In the genomic region with DNA sequence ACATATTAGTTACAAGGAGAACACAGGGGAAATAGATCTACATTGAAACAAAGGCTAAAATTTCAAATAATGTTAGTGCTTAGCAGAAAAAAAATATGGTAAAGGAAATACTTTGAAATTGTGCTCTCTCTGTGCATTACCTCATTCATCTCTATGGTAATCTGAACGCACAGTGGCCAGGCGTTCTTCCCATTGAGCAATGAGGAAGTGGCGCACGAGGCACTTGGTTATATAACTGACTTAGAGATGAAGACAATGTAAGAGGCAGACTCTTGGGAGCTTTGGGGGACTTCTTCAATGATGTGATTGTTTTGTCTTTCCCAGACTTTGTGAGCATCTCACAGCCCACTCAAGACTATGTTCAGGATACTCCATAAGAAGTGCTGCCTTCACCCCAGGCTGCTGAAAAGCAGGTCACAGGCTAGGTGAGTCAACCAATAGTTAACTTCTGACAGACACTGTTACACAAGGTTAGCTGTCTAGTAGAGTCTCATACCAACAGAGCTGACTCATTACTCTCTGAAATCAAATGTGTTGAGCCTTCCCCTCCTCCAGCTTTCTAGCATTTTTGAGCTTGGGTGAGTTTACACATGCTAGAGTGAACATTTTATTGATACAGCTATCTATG, we compare ENCODE assay signal across 17 mouse cellular contexts.
DNase-seq lines count a peak whose midpoint lies in the region; ATAC-seq and TF ChIP-seq lines count a peak whose summit lies in the region.
"Had no signal": no experiment of that assay in that cellular context is flagged by ENCODE, and none has a peak within 500 bp of the region (broad histone marks: within the 10 kb centered on the region; RNA-seq: fewer than 3 reads in every experiment).

No protein-coding gene starts in this region.

- no peak for TF ChIP-seq CTCF in C2C12 (IDR thresholded peaks at IDR 0.05; ENCODE audit: control insufficient read depth, insufficient read depth, insufficient read length)
- TF ChIP-seq CTCF in embryonic fibroblast, embryonic 13.5 days (IDR thresholded peaks at IDR 0.05; ENCODE audit: borderline replicate concordance, insufficient read depth, low read length): no peak

- no peak for DNase-seq in thymus, postnatal 10 days (ENCODE audit: low spot score in 2 of 2)
- DNase-seq in right cerebral cortex, postnatal 36 days (ENCODE audit: low spot score in 2 of 2): no peak
- DNase-seq: adrenal gland, postnatal 25 days; embryo, embryonic 11 days; kidney, adult 18-20 months; thymus, postnatal 25 days had no signal

- peak; percentile 33; the same call in 1 of the 2 replicates for ATAC-seq in intestine, embryonic 16.5 days
- no peak for ATAC-seq in intestine, embryonic 15.5 days
- peak; percentile 99 for ATAC-seq in megakaryocyte progenitor cell, adult 5-6 weeks (replicated peaks; ENCODE audit: poor library complexity)
- ATAC-seq in erythroblast, adult 5-6 weeks (replicated peaks; ENCODE audit: low FRiP score, poor library complexity, severe bottlenecking): no peak
- ATAC-seq: midbrain, embryonic 13.5 days had no signal

- no peaks in the 10 kb centered on the region for H3K79me3 ChIP-seq in C2C12 (ENCODE audit: low read depth)

- H3K79me2 ChIP-seq in C2C12 (ENCODE audit: control insufficient read depth, insufficient read depth): no peaks in the 10 kb centered on the region

- H3K9me3 ChIP-seq in intestine, embryonic 16.5 days (ENCODE audit: control insufficient read depth, low read length): no peaks in the 10 kb centered on the region
- no peaks in the 10 kb centered on the region for H3K9me3 ChIP-seq in intestine, embryonic 15.5 days
- H3K9me3 ChIP-seq: forebrain, embryonic 12.5 days; heart, embryonic 12.5 days; midbrain, embryonic 13.5 days; neural tube, embryonic 12.5 days had no signal

- H3K36me3 ChIP-seq in intestine, embryonic 16.5 days (ENCODE audit: control insufficient read depth, insufficient read depth, low read length): no peaks in the 10 kb centered on the region
- H3K36me3 ChIP-seq in intestine, embryonic 15.5 days: no peaks in the 10 kb centered on the region
- no peaks in the 10 kb centered on the region for H3K36me3 ChIP-seq in C2C12 (ENCODE audit: control insufficient read depth, insufficient read depth)
- H3K36me3 ChIP-seq: forebrain, embryonic 12.5 days; heart, embryonic 12.5 days; midbrain, embryonic 13.5 days; neural tube, embryonic 12.5 days had no signal

- TF ChIP-seq POLR2A in embryonic fibroblast, embryonic 13.5 days (IDR thresholded peaks at IDR 0.05; ENCODE audit: low read depth, low read length): no peak

- no peak overlapping the region for H3K4me2 ChIP-seq in intestine, embryonic 16.5 days (ENCODE audit: low read depth, low read length)
- no peak overlapping the region for H3K4me2 ChIP-seq in intestine, embryonic 15.5 days (replicated peaks)
- H3K4me2 ChIP-seq: forebrain, embryonic 12.5 days; heart, embryonic 12.5 days; midbrain, embryonic 13.5 days; neural tube, embryonic 12.5 days had no signal

- H3K9ac ChIP-seq in intestine, embryonic 16.5 days (ENCODE audit: low read depth, low read length): no peak overlapping the region
- H3K9ac ChIP-seq in intestine, embryonic 15.5 days: no peak overlapping the region
- H3K9ac ChIP-seq: forebrain, embryonic 12.5 days; heart, embryonic 12.5 days; liver, embryonic 14.5 days; midbrain, embryonic 13.5 days; neural tube, embryonic 12.5 days had no signal

- H3K4me1 ChIP-seq in intestine, embryonic 16.5 days (ENCODE audit: control insufficient read depth, insufficient read depth, low read length): no peaks in the 10 kb centered on the region
- H3K4me1 ChIP-seq in intestine, embryonic 15.5 days (replicated peaks): no peaks in the 10 kb centered on the region
- H3K4me1 ChIP-seq in embryonic fibroblast, embryonic 13.5 days (ENCODE audit: control insufficient read depth, insufficient read depth, low read length): peaks cover 10% of the 10 kb centered on the region
- H3K4me1 ChIP-seq: forebrain, embryonic 12.5 days; heart, embryonic 12.5 days; midbrain, embryonic 13.5 days; neural tube, embryonic 12.5 days had no signal

- H3K4me3 ChIP-seq in intestine, embryonic 16.5 days (ENCODE audit: low read length): no peak overlapping the region
- no peak overlapping the region for H3K4me3 ChIP-seq in intestine, embryonic 15.5 days (replicated peaks)
- no peak overlapping the region for H3K4me3 ChIP-seq in C2C12 (ENCODE audit: insufficient read depth, poor library complexity, severe bottlenecking)
- no peak overlapping the region for H3K4me3 ChIP-seq in embryonic fibroblast, embryonic 13.5 days (ENCODE audit: insufficient read depth, low read length)
- H3K4me3 ChIP-seq: forebrain, embryonic 12.5 days; heart, embryonic 12.5 days; midbrain, embryonic 13.5 days; neural tube, embryonic 12.5 days had no signal

- H3K27me3 ChIP-seq in intestine, embryonic 16.5 days (replicated peaks; ENCODE audit: control insufficient read depth, insufficient read depth, low read length): no peaks in the 10 kb centered on the region
- H3K27me3 ChIP-seq in intestine, embryonic 15.5 days (replicated peaks): no peaks in the 10 kb centered on the region
- no peaks in the 10 kb centered on the region for H3K27me3 ChIP-seq in C2C12 (ENCODE audit: control insufficient read depth, insufficient read depth, insufficient read length)
- H3K27me3 ChIP-seq: forebrain, embryonic 12.5 days; heart, embryonic 12.5 days; midbrain, embryonic 13.5 days; neural tube, embryonic 12.5 days had no signal

- no peak overlapping the region for H3K27ac ChIP-seq in intestine, embryonic 16.5 days (ENCODE audit: low read length)
- no peak overlapping the region for H3K27ac ChIP-seq in intestine, embryonic 15.5 days
- H3K27ac ChIP-seq in embryonic fibroblast, embryonic 13.5 days (ENCODE audit: insufficient read depth, low read length): peak overlapping the region; percentile 70
- H3K27ac ChIP-seq: forebrain, embryonic 12.5 days; liver, embryonic 14.5 days; midbrain, embryonic 13.5 days; neural tube, embryonic 12.5 days had no signal

- H3ac ChIP-seq in C2C12 (ENCODE audit: control insufficient read depth, insufficient read length, low read depth): no peak overlapping the region

- 83% methylated on average over 4 of the region's 4 CpGs for WGBS in intestine, embryonic 16.5 days
- 69% methylated on average over 4 of the region's 4 CpGs for WGBS in intestine, embryonic 15.5 days

TF ChIP-seq in C2C12, 6 proteins besides CTCF, POLR2A, EP300 and RAD21:
- TF ChIP-seq MYOD1 (IDR thresholded peaks at IDR 0.05; ENCODE audit: control insufficient read depth, insufficient read length, low read depth) (no peak), CEBPB (IDR thresholded peaks at IDR 0.05; ENCODE audit: low read depth) (peak; percentile 75), MAX (IDR thresholded peaks at IDR 0.05) (no peak), MYOG (IDR thresholded peaks at IDR 0.05; ENCODE audit: control insufficient read depth, extremely low read depth, insufficient read length) (no peak), USF1 (IDR thresholded peaks at IDR 0.05; ENCODE audit: low read depth) (no peak), FOSL1 (IDR thresholded peaks at IDR 0.05; ENCODE audit: insufficient read depth, low read length, poor library complexity, severe bottlenecking) (peak; percentile 70)

Comparison
In these comparisons a context has a peak if more than half of its experiments do, and no peak if none do; other contexts are left out.
1. ATAC-seq: peak in intestine, embryonic 16.5 days (single experiment) and megakaryocyte progenitor cell, adult 5-6 weeks (single experiment); none in intestine, embryonic 15.5 days (single experiment) and erythroblast, adult 5-6 weeks (single experiment).